Mouse (Mus musculus) midbrain, embryonic 15.5 days (tissue): ENCODE data around the gene Tmem91. TPM values are rescaled to one million over a fixed set of nuclear protein-coding genes. Genes with fewer than 3 reads are reported as not detected.
A peak's percentile ranks its signal among the peaks of the same experiment; 100 is the strongest.

Source experiments
- ATAC-seq: fragments of 200-750 bp; cut with Nextera tagmentation; replicated peaks from 2 replicates; pipeline ENCODE4 v1.8.0; 2017; ENCODE audit warnings: moderate TSS enrichment
- H3K27ac ChIP-seq: fragments of 300-500 bp; sonication (generic); 2 replicates; pipeline ENCODE4 v1.5.1; 2015; ENCODE audit warnings: mild to moderate bottlenecking, inconsistent platforms
- H3K27me3 ChIP-seq: fragments of 300-500 bp; sonication (generic); replicated peaks from 2 replicates; pipeline ENCODE4 v1.6.1; 2015; ENCODE audit warnings: inconsistent platforms
- H3K36me3 ChIP-seq: fragments of 300-500 bp; sonication (generic); replicated peaks from 2 replicates; pipeline ENCODE4 v1.6.1; 2015; ENCODE audit warnings: inconsistent platforms
- H3K4me1 ChIP-seq: fragments of 300-500 bp; sonication (generic); 2 replicates; pipeline ENCODE4 v1.6.1; 2015; ENCODE audit warnings: inconsistent platforms
- H3K4me2 ChIP-seq: fragments of 300-500 bp; sonication (generic); 2 replicates; pipeline ENCODE4 v1.6.1; 2015; ENCODE audit warnings: inconsistent platforms, mild to moderate bottlenecking, moderate library complexity
- H3K4me3 ChIP-seq: fragments of 300-500 bp; sonication (generic); 2 replicates; pipeline ENCODE4 v1.5.1; 2015; ENCODE audit warnings: mild to moderate bottlenecking, inconsistent platforms
- H3K9ac ChIP-seq: fragments of 300-500 bp; sonication (generic); 2 replicates; pipeline ENCODE4 v1.6.1; 2015; ENCODE audit warnings: mild to moderate bottlenecking, inconsistent platforms
- H3K9me3 ChIP-seq: fragments of 300-500 bp; sonication (generic); 2 replicates; pipeline ENCODE4 v1.6.1; 2016; ENCODE audit warnings: inconsistent platforms
- WGBS: fragments of 180-500 bp; shearing (Covaris S2); methylation state at CpG from one replicate; pipeline ENCODE4 v1.1.7; 2015; ENCODE audit warnings: mixed read lengths; 5-methylcytosine and 5-hydroxymethylcytosine counted together
- polyA plus RNA-seq: library from polyadenylated mRNA; unstranded; fragments of >200 nt; fragmentation: Nextera tagmentation; extraction: Ambion mirVana; gene quantifications from 2 replicates; pipeline ENCODE4 v1.2.1, GENCODE M21; 2015

Gene Tmem91
- polyA plus RNA-seq, 1 experiment from 2014 or later = 54.0 TPM

DNA sequence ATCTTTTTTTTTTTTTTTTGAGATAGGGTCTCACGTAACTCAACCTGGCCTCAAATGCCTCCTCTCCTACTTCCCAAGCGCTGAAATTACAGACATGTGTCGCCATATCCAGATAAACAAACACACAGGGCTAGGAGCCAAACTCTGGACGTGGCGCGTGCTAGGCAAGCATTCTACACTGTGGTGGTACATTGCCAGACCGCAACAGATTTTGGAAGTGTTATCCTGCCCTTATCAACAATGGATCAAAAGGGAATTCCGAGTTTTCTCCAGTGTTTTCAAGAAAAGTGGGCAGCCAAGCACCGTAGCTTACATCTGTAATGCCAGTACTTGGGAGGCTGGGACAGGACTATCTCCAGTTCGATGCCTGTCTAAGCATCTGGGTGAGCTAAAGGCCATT is 17.2 kb downstream of the Tmem91 start:
- no peaks in the 10 kb centered on the region for H3K27me3 ChIP-seq
- H3K4me2 ChIP-seq = peak overlapping the region; percentile 87
- no peaks in the 10 kb centered on the region for H3K9me3 ChIP-seq
- H3K36me3 ChIP-seq = no peaks in the 10 kb centered on the region
- H3K4me3 ChIP-seq = peak overlapping the region; percentile 80
- H3K27ac ChIP-seq = no peak overlapping the region
- WGBS = 43% methylated on average over 10 of the region's 10 CpGs
- H3K4me1 ChIP-seq = peaks cover 32% of the 10 kb centered on the region
- peak overlapping the region; percentile 65 for H3K9ac ChIP-seq
- ATAC-seq = no peak

DNA sequence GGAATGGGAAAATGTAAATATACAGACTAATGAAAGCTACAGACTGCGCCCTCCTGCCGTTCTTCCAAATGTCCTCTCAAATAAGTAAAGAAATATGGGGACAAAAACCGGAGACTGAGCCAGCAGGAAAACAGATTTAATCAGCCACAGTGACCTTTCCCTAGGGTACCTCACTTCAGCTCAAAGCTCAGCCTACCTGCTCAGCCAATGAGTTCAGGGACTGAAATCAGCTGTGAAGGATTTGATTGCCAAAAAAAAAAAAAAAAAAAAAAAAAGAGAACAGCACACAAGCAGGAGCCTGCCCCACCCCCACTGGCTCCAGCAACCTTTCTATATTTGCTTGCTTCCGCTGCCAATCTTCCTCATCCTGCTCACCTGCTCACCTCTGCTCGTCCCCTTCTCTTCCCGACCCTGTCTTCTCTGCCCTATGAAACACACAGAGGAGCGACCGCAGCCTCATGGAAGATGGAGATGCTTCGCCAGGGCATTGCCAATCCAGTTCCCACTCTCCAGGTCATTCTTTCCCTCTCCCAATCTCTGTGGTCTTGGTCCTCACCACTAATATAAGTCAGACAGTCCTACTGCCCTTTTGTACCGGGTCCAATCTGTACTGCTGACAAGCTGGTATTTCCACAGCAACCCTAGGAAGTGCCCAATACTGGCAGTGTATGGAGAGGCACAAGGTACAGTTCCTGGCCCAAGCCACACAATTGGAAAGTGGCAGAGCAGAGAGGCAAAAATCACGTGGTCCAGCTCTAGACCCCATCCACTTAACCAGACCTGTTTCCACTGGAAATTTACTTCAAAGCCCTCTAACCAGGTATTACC is 19.2 kb downstream of the Tmem91 start:
- WGBS = 77% methylated on average over 11 of the region's 11 CpGs
- Histone ChIP-seq H3K9ac (no peak overlapping the region), H3K27ac (no peak overlapping the region), H3K4me2 (no peak overlapping the region), H3K9me3 (no peaks in the 10 kb centered on the region), H3K4me3 (no peak overlapping the region), H3K4me1 (peaks cover 32% of the 10 kb centered on the region), H3K36me3 (no peaks in the 10 kb centered on the region), H3K27me3 (no peaks in the 10 kb centered on the region)
- ATAC-seq = no peak

DNA sequence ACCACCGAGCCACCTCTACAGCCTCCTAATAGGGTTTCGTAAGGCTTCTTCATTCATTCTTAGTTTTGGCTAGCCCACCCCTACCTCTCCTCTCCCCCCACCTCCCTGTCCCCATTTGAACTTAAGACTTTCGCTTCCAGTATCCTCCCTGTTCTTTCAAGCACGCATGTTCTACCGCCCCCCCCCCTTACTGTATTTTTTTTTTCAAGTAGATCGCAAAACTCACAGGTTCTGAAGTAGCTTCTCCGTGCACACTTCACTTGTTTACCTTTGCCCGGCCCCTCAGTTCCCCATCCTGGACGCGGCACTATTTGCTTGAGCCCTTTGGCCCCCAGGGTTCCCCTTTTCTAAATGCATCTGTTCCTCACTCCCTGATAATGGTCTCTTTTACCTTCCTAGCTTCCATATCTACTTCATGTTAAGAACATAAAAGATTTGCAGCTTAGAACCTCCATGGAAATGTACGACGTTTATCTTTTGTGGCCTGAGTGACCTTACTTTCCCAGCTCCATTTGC is 22.7 kb downstream of the Tmem91 start:
- 93% methylated on average over 12 of the region's 12 CpGs for WGBS
- H3K36me3 ChIP-seq = no peaks in the 10 kb centered on the region
- no peaks in the 10 kb centered on the region for H3K27me3 ChIP-seq
- H3K4me3 ChIP-seq = no peak overlapping the region
- no peak for ATAC-seq
- no peak overlapping the region for H3K27ac ChIP-seq
- peaks cover 16% of the 10 kb centered on the region for H3K4me1 ChIP-seq
- no peaks in the 10 kb centered on the region for H3K9me3 ChIP-seq
- no peak overlapping the region for H3K9ac ChIP-seq
- H3K4me2 ChIP-seq = no peak overlapping the region

DNA sequence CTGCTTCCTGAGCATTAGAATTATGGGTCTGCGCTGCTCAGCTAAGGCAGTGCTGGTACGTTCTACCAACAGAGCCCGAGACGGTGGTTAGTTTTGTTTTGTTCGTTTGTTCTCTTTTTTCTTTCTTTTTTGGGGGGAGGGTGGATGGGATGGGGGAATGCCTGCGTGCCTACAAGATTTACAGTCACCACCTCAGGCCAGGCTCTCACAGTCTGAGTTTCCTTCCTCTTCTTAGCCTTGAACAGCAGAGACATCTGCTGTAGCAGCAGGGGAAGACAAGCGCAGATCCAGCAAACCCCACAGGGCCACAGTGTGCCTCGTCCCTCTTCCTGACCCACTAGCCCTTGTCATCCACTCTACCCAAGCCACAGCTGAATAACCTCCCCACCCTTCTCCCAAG is 23.7 kb downstream of the Tmem91 start:
- Histone ChIP-seq H3K36me3 (no peaks in the 10 kb centered on the region), H3K9me3 (no peaks in the 10 kb centered on the region), H3K4me3 (no peak overlapping the region), H3K9ac (no peak overlapping the region), H3K4me2 (no peak overlapping the region), H3K4me1 (peaks cover 6% of the 10 kb centered on the region), H3K27ac (no peak overlapping the region), H3K27me3 (no peaks in the 10 kb centered on the region)
- 89% methylated on average over 8 of the region's 8 CpGs for WGBS
- no peak for ATAC-seq

DNA sequence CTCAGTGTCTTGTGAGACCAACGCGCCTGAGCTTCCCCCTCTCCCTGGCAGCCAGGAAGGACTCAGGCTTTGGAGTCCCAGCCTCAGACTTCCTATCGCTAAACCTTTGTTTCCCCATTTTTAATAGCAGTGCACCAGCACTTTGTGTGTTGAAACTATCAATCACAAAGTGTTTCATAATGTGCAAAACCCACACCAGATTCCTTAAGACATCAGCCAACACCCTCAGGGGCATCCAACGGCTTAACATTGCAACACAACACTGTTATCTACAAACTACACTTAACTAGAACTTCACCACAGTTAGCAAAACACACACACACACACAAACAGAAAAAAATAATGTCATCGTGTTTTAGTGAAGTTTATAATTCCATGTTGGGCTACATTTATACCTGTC is 25.1 kb downstream of the Tmem91 start:
- H3K9me3 ChIP-seq = no peaks in the 10 kb centered on the region
- H3K36me3 ChIP-seq = no peaks in the 10 kb centered on the region
- H3K4me3 ChIP-seq = no peak overlapping the region
- WGBS = 82% methylated on average over 5 of the region's 5 CpGs
- H3K27ac ChIP-seq = no peak overlapping the region
- no peak overlapping the region for H3K4me2 ChIP-seq
- no peaks in the 10 kb centered on the region for H3K4me1 ChIP-seq
- no peak overlapping the region for H3K9ac ChIP-seq
- H3K27me3 ChIP-seq = no peaks in the 10 kb centered on the region
- ATAC-seq = no peak

DNA sequence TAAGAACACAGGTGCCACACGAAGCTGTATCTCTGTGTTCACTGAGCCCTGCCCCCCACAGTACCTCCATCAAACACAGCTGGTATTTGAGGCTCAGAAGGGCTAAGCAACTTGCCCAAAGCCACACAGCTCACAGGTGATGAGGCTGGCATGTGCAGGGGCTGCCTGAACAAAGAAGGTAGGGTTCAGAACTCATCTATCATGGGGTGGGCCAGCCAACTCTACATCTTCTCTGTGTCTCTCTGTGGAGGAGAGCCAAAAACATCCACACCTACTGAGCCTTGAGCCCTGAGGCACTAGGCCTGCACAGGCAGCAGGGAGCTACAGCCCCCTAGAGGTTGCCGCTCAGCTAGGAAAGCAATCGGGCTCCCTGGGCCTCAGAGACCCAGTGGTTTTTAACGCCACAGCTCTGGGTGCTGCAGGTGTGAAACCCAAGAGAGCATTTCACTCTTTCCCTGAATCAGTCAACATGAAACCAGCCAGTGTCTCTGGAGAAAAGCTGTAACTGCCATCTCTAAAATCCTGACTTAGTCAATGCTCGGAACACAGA is 27.3 kb downstream of the Tmem91 start:
- Histone ChIP-seq H3K9me3 (no peaks in the 10 kb centered on the region), H3K9ac (no peak overlapping the region), H3K4me1 (no peaks in the 10 kb centered on the region), H3K27me3 (no peaks in the 10 kb centered on the region), H3K27ac (no peak overlapping the region), H3K4me3 (no peak overlapping the region), H3K36me3 (no peaks in the 10 kb centered on the region), H3K4me2 (no peak overlapping the region)
- no peak for ATAC-seq
- 67% methylated on average over 5 of the region's 5 CpGs for WGBS

DNA sequence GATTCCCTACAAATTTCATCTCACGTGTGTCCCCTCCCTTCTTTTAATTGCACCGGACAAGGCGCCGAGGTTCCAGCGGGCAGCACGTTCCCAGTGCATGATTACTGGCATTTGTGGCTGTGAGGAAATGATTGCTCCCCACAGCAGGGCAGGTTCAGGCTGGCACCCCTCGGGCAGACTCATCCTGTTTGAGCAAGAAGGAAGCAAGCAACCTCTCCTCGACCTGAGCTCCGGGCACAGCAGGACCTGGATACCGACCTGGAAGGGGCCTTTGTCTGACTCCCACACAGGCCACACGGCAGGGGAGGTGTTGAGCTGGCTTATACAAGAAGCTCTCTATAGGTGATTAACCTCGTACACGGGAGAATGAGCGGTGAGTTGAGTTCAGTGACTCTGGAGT is 29.9 kb downstream of the Tmem91 start:
- H3K4me1 ChIP-seq = no peaks in the 10 kb centered on the region
- WGBS = 48% methylated on average over 14 of the region's 14 CpGs
- H3K4me3 ChIP-seq = no peak overlapping the region
- H3K27ac ChIP-seq = no peak overlapping the region
- H3K9me3 ChIP-seq = no peaks in the 10 kb centered on the region
- H3K27me3 ChIP-seq = no peaks in the 10 kb centered on the region
- no peaks in the 10 kb centered on the region; the same call in 1 of the 2 replicates for H3K36me3 ChIP-seq
- no peak for ATAC-seq
- no peak overlapping the region for H3K9ac ChIP-seq
- H3K4me2 ChIP-seq = no peak overlapping the region

DNA sequence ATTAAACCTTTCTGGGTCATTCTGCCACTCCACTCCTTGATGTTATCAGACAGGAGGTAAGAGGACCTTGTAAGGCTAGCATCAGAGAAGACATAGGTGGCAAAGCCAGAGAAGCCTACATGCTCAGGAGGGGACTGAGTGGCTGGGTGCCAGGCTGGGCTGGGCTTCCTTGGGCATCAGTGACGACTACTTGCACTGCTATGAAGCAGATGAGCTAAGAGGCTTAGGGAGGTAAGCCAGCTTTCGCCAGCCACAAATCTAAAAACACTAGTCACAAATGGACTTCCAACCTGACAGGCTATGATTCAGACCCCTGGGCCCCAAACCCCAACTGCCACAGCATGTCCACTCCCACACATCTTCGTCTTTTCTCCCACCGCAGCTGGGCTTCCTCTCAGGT is 30.3 kb downstream of the Tmem91 start:
- H3K4me1 ChIP-seq = no peaks in the 10 kb centered on the region
- WGBS = 84% methylated on average over 4 of the region's 4 CpGs

DNA sequence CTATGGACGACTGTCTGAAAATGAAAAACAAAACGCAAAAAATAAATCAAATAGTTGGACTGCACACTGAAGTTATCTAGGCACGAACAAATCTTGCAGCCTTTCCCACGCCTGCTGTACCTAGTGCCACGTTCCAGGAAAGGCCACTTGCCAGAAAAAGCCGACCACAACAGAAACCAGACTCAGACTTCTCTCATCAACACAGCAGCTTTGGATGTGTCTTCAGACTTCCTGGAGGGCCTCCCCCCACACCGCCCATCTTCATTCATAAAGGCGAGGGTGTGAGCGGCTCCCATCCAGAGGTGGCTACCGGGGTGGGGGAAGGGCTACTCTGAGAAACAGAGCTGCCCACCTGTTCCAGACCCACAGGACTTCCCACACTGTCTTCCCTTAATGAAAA is 30.8 kb downstream of the Tmem91 start:
- Histone ChIP-seq H3K4me1 (no peaks in the 10 kb centered on the region), H3K36me3 (no peaks in the 10 kb centered on the region; the same call in 1 of the 2 replicates), H3K9me3 (no peaks in the 10 kb centered on the region), H3K9ac (no peak overlapping the region), H3K27me3 (no peaks in the 10 kb centered on the region), H3K27ac (no peak overlapping the region), H3K4me2 (no peak overlapping the region), H3K4me3 (no peak overlapping the region)
- 83% methylated on average over 10 of the region's 10 CpGs for WGBS
- ATAC-seq = no peak

More for the DNA sequence above, 30.3 kb downstream of the Tmem91 start:
- H3K9ac ChIP-seq = no peak overlapping the region
- H3K4me3 ChIP-seq = no peak overlapping the region
- no peak for ATAC-seq
- H3K36me3 ChIP-seq = no peaks in the 10 kb centered on the region; the same call in 1 of the 2 replicates
- no peak overlapping the region for H3K4me2 ChIP-seq
- no peaks in the 10 kb centered on the region for H3K9me3 ChIP-seq
- no peak overlapping the region for H3K27ac ChIP-seq
- no peaks in the 10 kb centered on the region for H3K27me3 ChIP-seq

DNA sequence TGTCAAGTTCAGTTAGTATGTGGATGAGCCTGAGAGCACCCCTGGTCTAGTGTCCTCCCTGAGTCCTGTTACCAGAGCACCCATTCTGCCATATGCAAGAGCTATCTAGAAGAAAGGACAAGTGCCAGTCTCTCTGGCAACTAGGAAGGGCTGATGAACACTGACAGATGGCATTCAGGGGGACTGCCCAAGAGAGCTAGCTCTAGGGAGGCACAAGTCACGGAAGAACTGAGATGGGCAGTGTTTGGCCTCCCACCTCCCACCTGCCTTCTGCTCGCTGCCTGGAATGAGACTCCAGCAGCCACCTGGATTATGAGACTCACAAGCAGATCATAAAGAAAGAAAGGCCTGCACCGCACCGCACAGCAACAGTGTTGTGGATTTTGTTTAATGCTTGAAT is 35.2 kb downstream of the Tmem91 start:
- ATAC-seq = no peak
- H3K9ac ChIP-seq = no peak overlapping the region
- no peak overlapping the region for H3K27ac ChIP-seq
- no peak overlapping the region for H3K4me3 ChIP-seq
- H3K4me2 ChIP-seq = no peak overlapping the region
- H3K4me1 ChIP-seq = no peaks in the 10 kb centered on the region
- peaks cover 9% of the 10 kb centered on the region; the same call in 1 of the 2 replicates for H3K36me3 ChIP-seq
- no peaks in the 10 kb centered on the region for H3K9me3 ChIP-seq
- WGBS = 89% methylated on average over 4 of the region's 4 CpGs
- H3K27me3 ChIP-seq = no peaks in the 10 kb centered on the region

DNA sequence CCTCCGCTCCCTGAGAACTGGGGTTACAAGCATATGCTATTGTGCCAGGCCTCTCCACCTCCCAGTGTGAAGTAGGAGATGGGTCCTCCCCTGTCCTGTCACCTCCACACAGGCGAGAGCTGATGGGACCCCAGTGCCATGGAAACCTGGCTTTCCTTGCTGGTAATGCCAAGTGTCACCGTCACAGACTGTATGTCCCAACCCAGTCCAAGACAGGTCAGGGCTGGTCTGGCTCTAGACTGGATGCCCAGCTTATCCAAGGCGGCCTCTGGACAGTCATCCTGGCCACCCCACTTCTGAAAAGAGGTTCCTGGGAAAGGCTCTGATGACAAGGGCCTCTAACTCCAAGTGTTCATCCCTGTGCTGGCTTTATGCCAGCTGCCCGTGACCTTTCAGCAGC is 37.9 kb downstream of the Tmem91 start:
- no peaks in the 10 kb centered on the region for H3K27me3 ChIP-seq
- H3K36me3 ChIP-seq = peaks cover 18% of the 10 kb centered on the region; the same call in 1 of the 2 replicates
- H3K9me3 ChIP-seq = no peaks in the 10 kb centered on the region
- no peak overlapping the region for H3K4me2 ChIP-seq
- 89% methylated on average over 5 of the region's 5 CpGs for WGBS
- no peak for ATAC-seq
- H3K4me3 ChIP-seq = no peak overlapping the region
- no peak overlapping the region for H3K27ac ChIP-seq
- no peak overlapping the region for H3K9ac ChIP-seq
- no peaks in the 10 kb centered on the region for H3K4me1 ChIP-seq

DNA sequence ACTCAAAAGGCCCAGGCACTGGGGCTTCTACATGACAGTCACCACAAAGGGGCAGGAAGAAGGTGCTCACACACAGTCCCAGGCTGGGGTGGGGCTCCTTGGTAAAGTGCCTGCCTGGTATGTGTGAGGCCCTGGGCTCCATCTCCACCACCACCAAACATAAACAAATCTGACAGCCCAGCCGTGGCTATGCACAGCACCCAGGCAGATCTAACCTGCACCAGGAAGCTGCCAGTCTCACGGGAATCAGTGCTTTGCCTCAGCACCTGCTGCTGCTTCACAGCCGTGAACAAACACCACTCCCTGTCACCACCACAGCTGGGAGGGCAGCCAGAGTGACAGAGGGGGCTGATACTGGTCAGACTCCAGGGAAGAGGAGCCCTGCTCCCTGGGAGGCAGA is 38.6 kb downstream of the Tmem91 start:
- 72% methylated on average over 3 of the region's 3 CpGs for WGBS
- no peak overlapping the region for H3K4me2 ChIP-seq
- no peaks in the 10 kb centered on the region for H3K27me3 ChIP-seq
- ATAC-seq = no peak
- no peak overlapping the region for H3K9ac ChIP-seq
- peaks cover 20% of the 10 kb centered on the region; the same call in 1 of the 2 replicates for H3K36me3 ChIP-seq
- H3K4me3 ChIP-seq = no peak overlapping the region
- no peaks in the 10 kb centered on the region for H3K9me3 ChIP-seq
- no peaks in the 10 kb centered on the region for H3K4me1 ChIP-seq
- no peak overlapping the region for H3K27ac ChIP-seq

DNA sequence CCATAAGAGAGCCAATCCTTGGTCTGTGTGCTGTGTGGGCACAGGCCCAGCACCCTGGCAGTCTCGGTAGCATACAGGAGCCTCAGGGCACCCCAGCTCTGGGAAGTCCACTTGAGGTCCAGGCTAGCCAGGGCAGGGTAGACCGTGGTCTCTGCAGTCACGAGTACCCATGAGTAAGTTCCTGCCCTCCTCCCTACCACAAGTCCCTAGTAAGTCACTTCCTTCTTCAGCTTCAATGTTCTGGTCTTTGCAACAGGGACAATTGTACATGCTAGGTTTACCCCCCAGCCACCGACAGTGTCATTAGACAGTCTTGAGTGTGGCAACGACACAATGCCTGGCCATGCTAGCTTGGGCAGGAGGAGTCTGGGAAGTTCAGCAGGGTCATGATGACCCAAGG is 42.3 kb downstream of the Tmem91 start:
- no peak overlapping the region for H3K4me3 ChIP-seq
- H3K4me2 ChIP-seq = no peak overlapping the region
- 91% methylated on average over 5 of the region's 5 CpGs for WGBS
- no peak overlapping the region for H3K27ac ChIP-seq
- ATAC-seq = no peak
- no peaks in the 10 kb centered on the region for H3K4me1 ChIP-seq
- peaks cover 32% of the 10 kb centered on the region for H3K36me3 ChIP-seq
- H3K9ac ChIP-seq = no peak overlapping the region
- peaks cover 14% of the 10 kb centered on the region for H3K27me3 ChIP-seq
- no peaks in the 10 kb centered on the region for H3K9me3 ChIP-seq
